Mouse (Mus musculus) liver, embryonic 14.5 days (tissue): ENCODE measurements around the gene Bcl2l10. TPM values are rescaled to one million over a fixed set of nuclear protein-coding genes. Genes with fewer than 3 reads are reported as not detected.
A peak's percentile ranks its signal among the peaks of the same experiment; 100 is the strongest.
"Not testable (repeated sequence)": the region's sequence is repeated elsewhere in the genome, so short reads cannot be mapped to it uniquely, and the experiment has no call there.

Source experiments
- ATAC-seq: fragments of 200-750 bp; cut with Nextera tagmentation; 2 replicates; pipeline ENCODE4 v1.8.0; 2017; ENCODE audit warnings: moderate number of reproducible peaks, mild to moderate bottlenecking, moderate library complexity; ENCODE audit not compliant: insufficient read depth
- DNase-seq, 3 experiments: peaks; one replicate each; pipeline ENCODE4 v3.0.0-alpha.2; 2012 to 2013; ENCODE audit warnings: low read depth in 3 of 3, low spot score in 3 of 3
- H3K27ac ChIP-seq: fragments of 300-500 bp; sonication (generic); 2 replicates; pipeline ENCODE4 v1.5.1; 2014; ENCODE audit warnings: moderate library complexity, mild to moderate bottlenecking, control low read depth, inconsistent platforms
- H3K27me3 ChIP-seq: fragments of 300-500 bp; sonication (generic); 2 replicates; pipeline ENCODE4 v1.6.1; 2014; ENCODE audit warnings: mild to moderate bottlenecking, low read length, moderate library complexity; ENCODE audit not compliant: control insufficient read depth, insufficient read depth
- H3K36me3 ChIP-seq: fragments of 300-500 bp; sonication (generic); replicated peaks from 2 replicates; pipeline ENCODE4 v1.6.1; 2014; ENCODE audit warnings: low read depth; ENCODE audit not compliant: control insufficient read depth, insufficient read depth
- H3K4me1 ChIP-seq, 2 experiments: fragments of 200-500 bp in 1 of 2; fragments of 300-500 bp in 1 of 2; sonication (generic) in 1 of 2; replicated peaks; 2 replicates each; pipeline ENCODE4 v1.6.1; 2012 to 2014; ENCODE audit warnings: antibody characterized with exemption in 1 of 2, inconsistent platforms in 1 of 2, low read length in 1 of 2; ENCODE audit not compliant: control insufficient read depth in 2 of 2, insufficient read depth in 2 of 2
- H3K4me2 ChIP-seq: fragments of 300-500 bp; sonication (generic); 2 replicates; pipeline ENCODE4 v1.6.1; 2014; ENCODE audit warnings: low read depth, mild to moderate bottlenecking, control low read depth, moderate library complexity
- H3K4me3 ChIP-seq, 2 experiments: fragments of 200-500 bp in 1 of 2; fragments of 300-500 bp in 1 of 2; sonication (generic) in 1 of 2; 2 replicates each; pipeline ENCODE4 v1.5.1; 2012 to 2014; ENCODE audit warnings: low read depth in 2 of 2, low read length in 2 of 2, mild to moderate bottlenecking in 2 of 2, control low read depth in 1 of 2, inconsistent platforms in 1 of 2, moderate library complexity in 1 of 2; ENCODE audit not compliant: insufficient read depth in 1 of 2
- H3K9ac ChIP-seq: fragments of 300-500 bp; sonication (generic); replicated peaks from 2 replicates; pipeline ENCODE4 v1.6.1; 2014; ENCODE audit warnings: mild to moderate bottlenecking, control low read depth, moderate library complexity
- H3K9me3 ChIP-seq: fragments of 300-500 bp; sonication (generic); 2 replicates; pipeline ENCODE4 v1.6.1; 2016; ENCODE audit warnings: low read length, mixed read lengths; ENCODE audit not compliant: control insufficient read depth
- CTCF ChIP-seq: IDR thresholded peaks from 2 replicates; pipeline ENCODE4 v1.5.1; 2016; ENCODE audit warnings: antibody characterized with exemption, low read depth, control low read depth
- EP300 ChIP-seq: IDR thresholded peaks from 2 replicates; pipeline ENCODE4 v1.6.1; 2016; ENCODE audit warnings: antibody characterized with exemption, low read depth
- WGBS: fragments of 180-500 bp; shearing (Covaris S2); extraction: QIAGEN DNeasy Blood & Tissue Kit; methylation state at CpG from one replicate; pipeline ENCODE4 v1.1.7; 2014; ENCODE audit not compliant: insufficient replicate concordance; 5-methylcytosine and 5-hydroxymethylcytosine counted together
- polyA plus RNA-seq, 2 experiments: library from polyadenylated mRNA; depleted of rRNA in 1 of 2; stranded (reverse) in 1 of 2; unstranded in 1 of 2; fragments of >200 nt; fragmentation: Nextera tagmentation in 1 of 2; extraction: Ambion mirVana in 1 of 2; gene quantifications; 2 replicates each; pipeline versions ENCODE4 v1.2.1 to v1.2.3; 2012 to 2014

Gene Bcl2l10
- polyA plus RNA-seq, 2 experiments = not detected

GRCm38 (mm10) chr9:75355783-75356182 is 8.2 kb downstream of the Bcl2l10 start:
- ATAC-seq = peak; percentile 72
- DNase-seq = peak in 1 of 3 experiments; percentile 29
- 26% methylated on average over 4 of the region's 4 CpGs for WGBS
- Histone ChIP-seq H3K4me2 (no peak overlapping the region), H3K27me3 (no peaks in the 10 kb centered on the region), H3K36me3 (no peaks in the 10 kb centered on the region), H3K27ac (no peak overlapping the region), H3K9ac (no peak overlapping the region), H3K4me1 (peaks cover 0 to 4% of the 10 kb centered on the region in 2 experiments; a peak in 1 of 4 replicates), H3K9me3 (no peaks in the 10 kb centered on the region), H3K4me3 (no peak overlapping the region)
- no peak for TF ChIP-seq EP300
- TF ChIP-seq CTCF = no peak

GRCm38 (mm10) chr9:75357087-75357654 is 9.6 kb downstream of the Bcl2l10 start:
- no peaks in the 10 kb centered on the region for H3K27me3 ChIP-seq
- peaks cover 0 to 4% of the 10 kb centered on the region in 2 experiments; a peak in 1 of 4 replicates for H3K4me1 ChIP-seq
- no peak overlapping the region for H3K4me2 ChIP-seq
- ATAC-seq (no peak), DNase-seq (no peak)
- H3K36me3 ChIP-seq = no peaks in the 10 kb centered on the region
- no peak overlapping the region for H3K9ac ChIP-seq
- no peaks in the 10 kb centered on the region for H3K9me3 ChIP-seq
- no peak overlapping the region for H3K27ac ChIP-seq
- H3K4me3 ChIP-seq = no peak overlapping the region
- TF ChIP-seq EP300 (no peak), CTCF (no peak)
- 50% methylated on average over 9 of the region's 9 CpGs for WGBS

- Histone ChIP-seq H3K4me1 (no peaks in the 10 kb centered on the region), H3K4me2 (no peak overlapping the region), H3K9ac (no peak overlapping the region), H3K27me3 (no peaks in the 10 kb centered on the region), H3K9me3 (no peaks in the 10 kb centered on the region), H3K4me3 (no peak overlapping the region), H3K27ac (no peak overlapping the region), H3K36me3 (no peaks in the 10 kb centered on the region)
- TF ChIP-seq CTCF = peak; percentile 85
- no peak for TF ChIP-seq EP300
- 15% methylated on average over 5 of the region's 5 CpGs for WGBS
- ATAC-seq (peak; percentile 63), DNase-seq (peak; percentile 26 to 44 (median 29))
Measured at GRCm38 (mm10) chr9:75361699-75362098, 14.1 kb downstream of the Bcl2l10 start.

- Histone ChIP-seq H3K27me3 (no peaks in the 10 kb centered on the region), H3K27ac (no peak overlapping the region), H3K36me3 (no peaks in the 10 kb centered on the region), H3K9ac (no peak overlapping the region), H3K4me2 (no peak overlapping the region), H3K4me3 (no peak overlapping the region), H3K4me1 (no peaks in the 10 kb centered on the region), H3K9me3 (no peaks in the 10 kb centered on the region)
- ATAC-seq (no peak; the same call in 1 of the 2 replicates), DNase-seq (peak in 1 of 3 experiments; percentile 10)
- 50% methylated on average over 4 of the region's 4 CpGs for WGBS
- no peak for TF ChIP-seq EP300
- TF ChIP-seq CTCF = no peak
Measured at GRCm38 (mm10) chr9:75362201-75362600, 14.6 kb downstream of the Bcl2l10 start.

GRCm38 (mm10) chr9:75363001-75363400 is 15.4 kb downstream of the Bcl2l10 start:
- DNase-seq (no peak), ATAC-seq (no peak)
- WGBS = 68% methylated on average over 5 of the region's 5 CpGs
- Histone ChIP-seq H3K4me1 (no peaks in the 10 kb centered on the region), H3K36me3 (no peaks in the 10 kb centered on the region), H3K9ac (no peak overlapping the region), H3K4me2 (no peak overlapping the region), H3K4me3 (no peak overlapping the region), H3K27me3 (no peaks in the 10 kb centered on the region), H3K27ac (no peak overlapping the region), H3K9me3 (no peaks in the 10 kb centered on the region)
- TF ChIP-seq CTCF = no peak
- no peak for TF ChIP-seq EP300

- H3K27ac ChIP-seq, H3K9me3 ChIP-seq, ATAC-seq, H3K27me3 ChIP-seq, H3K4me1 ChIP-seq, H3K4me3 ChIP-seq, H3K36me3 ChIP-seq, H3K9ac ChIP-seq, H3K4me2 ChIP-seq, DNase-seq: not testable (repeated sequence)
- 51% methylated on average over 7 of the region's 7 CpGs for WGBS
Measured at GRCm38 (mm10) chr9:75363702-75364101, 16.1 kb downstream of the Bcl2l10 start.
